Mouse (Mus musculus): ENCODE measurements around the gene Cntnap5a.
"Not testable (repeated sequence)": the region's sequence is repeated elsewhere in the genome, so short reads cannot be mapped to it uniquely, and the experiment has no call there.

Cntnap5a gene

DNA sequence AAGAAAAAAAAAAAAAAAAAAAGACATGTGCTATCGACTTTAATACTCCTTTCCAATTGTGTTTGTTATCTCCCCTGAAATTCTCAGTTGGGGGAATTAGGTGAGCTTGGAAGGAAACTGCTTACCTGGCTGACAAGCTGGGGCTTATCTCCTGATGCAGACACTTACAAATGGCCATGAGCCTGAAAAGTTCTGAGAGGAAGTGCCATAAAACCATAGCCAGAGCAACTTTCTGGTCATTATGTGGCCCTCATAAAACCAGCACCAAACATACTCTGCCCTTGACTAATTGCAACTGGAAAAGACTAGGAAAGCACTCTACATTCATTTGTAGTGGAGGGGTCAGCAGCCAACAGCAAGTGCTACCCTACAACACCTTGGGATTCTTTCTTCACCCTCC, 359.5 kb downstream of the Cntnap5a start:
- in situ Hi-C loops (cut with MboI, MseI), result no loop called here

DNA sequence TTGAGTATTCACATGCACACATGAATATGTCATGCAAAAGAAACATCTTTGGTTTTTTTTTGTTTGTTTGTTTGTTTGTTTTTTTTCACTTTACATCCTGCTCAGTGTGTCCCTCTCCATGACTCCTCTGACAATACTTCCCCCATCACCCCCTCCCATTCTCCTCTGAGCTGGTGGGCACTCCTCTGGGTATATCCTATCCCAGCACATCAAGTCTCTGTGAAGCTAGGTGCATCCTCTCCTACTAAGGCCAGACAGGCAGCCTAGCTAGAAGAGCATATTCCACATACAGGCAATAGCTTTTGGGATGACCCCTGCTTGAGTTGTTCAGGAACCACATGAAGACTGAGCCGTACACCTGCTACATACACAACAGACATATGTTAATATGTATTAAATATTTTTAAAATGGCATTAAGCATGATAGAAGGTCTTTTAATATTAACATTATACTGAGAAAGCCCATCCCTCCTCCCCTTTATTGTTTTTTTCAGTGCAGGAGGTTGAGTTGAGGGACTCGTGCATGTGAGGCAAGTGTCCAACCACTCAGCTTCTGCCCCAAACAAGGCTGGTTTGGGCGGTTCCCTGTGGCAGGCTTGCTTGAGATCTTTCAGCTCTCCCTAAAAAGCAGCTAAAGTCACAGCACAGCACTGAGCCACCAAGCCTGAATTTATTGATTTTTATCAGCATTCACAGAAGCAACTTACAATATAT, 422.6 kb downstream of the Cntnap5a start:
- in situ Hi-C loops (cut with MboI, MseI), result no loop called here

DNA sequence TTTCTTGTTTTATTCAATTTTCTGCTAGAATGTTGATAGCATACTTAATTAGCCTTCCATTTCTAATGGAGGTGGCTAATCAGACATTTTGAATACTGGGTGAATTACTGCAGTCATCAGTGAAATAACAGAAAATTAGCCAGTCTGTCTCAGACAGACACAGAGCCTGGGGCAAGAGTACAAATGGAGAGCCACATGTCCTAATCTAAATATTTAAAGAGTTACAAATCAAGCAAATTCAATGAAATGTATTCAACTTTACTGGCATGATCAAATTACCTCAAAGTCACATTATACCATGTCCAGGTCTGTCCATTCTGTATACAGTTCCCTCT, 423.1 kb downstream of the Cntnap5a start:
- in situ Hi-C loops (cut with MboI, MseI), result no loop called here

GRCm38 (mm10) chr1:116108381-116108780, 423.8 kb downstream of the Cntnap5a start:
- in situ Hi-C loops (cut with MboI, MseI), result no loop called here

GRCm38 (mm10) chr1:116125767-116126166, 441.2 kb downstream of the Cntnap5a start:
- in situ Hi-C loops (cut with MboI, MseI), result no loop called here

- in situ Hi-C loops (cut with MboI, MseI), result no loop called here
Measured at GRCm38 (mm10) chr1:116127085-116127484, 442.5 kb downstream of the Cntnap5a start.

DNA sequence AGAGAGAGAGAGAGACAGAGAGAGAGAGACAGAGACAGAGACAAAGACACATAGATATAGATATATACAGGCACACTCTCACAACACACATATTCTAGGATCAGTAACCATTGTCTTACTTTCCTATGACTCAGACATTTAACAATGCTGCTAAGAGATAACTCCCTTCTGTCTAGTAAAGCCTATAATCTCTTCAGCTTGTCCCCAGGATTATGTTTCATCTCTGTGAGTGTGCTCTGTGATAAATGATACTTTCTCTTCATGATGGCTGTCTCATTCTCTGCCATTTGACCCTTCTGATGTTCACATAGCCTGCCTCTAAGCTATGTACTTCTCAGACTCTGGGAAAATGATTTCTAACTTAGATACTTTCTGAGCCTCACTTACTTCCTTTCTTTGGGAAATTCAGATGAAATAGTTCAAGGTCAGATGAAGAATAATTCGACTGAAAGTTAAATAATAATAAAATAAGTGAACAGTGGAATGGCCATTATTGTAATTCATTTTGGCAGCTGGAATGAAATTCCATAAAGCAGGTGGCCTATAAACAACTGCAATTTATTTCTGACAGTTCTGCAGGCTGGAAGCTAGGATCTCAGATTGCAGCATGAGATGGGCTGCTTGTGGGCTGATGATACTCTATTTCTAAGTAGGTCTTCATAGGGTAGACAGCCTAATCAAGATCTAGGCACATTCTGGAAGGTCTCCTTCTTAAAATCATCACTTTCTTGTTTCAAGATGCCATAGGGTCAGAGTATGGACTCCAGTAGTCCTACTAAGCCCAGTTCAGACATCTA, 444.1 kb downstream of the Cntnap5a start:
- in situ Hi-C loops (cut with MboI, MseI), result no loop called here

DNA sequence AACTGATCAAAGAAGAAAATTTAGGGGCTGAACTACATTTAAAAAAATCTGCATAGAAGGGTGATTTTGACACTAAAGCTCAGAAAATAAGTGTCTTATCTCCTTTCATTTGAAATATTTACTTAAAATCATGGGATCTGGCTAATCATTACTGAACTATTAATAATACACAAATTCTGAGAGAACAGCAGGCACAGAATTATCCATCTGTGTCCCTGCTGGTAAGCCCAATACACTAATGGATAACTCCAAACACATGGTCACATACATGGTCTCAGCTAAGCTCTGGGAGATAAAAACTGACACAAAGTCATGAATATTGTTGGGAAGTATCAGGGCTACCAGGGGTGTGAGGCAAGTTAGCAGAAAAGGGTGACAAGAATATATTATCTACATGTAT, 447.9 kb downstream of the Cntnap5a start:
- in situ Hi-C loops (cut with MboI, MseI), result no loop called here

- in situ Hi-C loops (cut with MboI, MseI), result no loop called here
Measured at GRCm38 (mm10) chr1:116149764-116150369, 465.3 kb downstream of the Cntnap5a start.

DNA sequence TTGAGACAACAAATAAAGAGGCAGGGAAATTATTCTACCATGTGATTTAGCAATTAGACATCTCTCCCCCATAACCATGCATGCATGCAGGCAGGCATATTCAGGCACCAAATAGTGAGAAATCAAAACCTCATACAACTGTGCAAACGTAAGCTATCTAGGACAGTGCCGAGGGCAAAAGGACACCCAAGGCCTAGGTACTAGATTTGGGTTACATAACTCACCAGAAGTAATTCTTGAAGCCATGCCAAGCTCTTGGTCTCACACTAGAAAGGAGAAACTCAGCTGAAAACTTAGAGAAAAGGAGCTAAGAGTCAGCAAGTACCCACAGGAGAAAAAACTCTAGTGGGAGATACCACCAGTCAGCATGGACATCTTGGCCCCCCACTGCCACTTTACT, 499.9 kb downstream of the Cntnap5a start:
- in situ Hi-C loops (cut with MboI, MseI), result no loop called here

- in situ Hi-C loops (cut with MboI, MseI), result not testable (repeated sequence)
Measured at GRCm38 (mm10) chr1:116188142-116188541, 503.6 kb downstream of the Cntnap5a start.

DNA sequence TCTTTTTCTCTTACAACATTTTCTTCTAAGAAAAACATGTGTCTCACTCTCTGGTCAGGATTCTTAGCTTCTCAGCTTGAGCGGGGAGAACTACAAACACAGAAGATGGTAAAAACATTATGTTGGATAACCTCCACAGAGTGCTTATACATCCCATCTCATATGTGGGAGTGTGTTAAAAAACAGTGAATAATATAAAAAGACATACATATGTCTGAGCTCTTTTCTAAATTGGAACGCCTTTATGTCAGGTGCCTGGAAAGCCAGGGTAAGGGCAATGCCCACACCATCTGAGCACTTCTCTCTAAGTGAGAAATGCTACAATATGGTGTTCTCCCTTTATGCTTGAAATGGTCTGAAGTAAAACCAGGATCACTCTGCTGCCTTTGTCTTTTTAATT, 507.7 kb downstream of the Cntnap5a start:
- in situ Hi-C loops (cut with MboI, MseI), result no loop called here

DNA sequence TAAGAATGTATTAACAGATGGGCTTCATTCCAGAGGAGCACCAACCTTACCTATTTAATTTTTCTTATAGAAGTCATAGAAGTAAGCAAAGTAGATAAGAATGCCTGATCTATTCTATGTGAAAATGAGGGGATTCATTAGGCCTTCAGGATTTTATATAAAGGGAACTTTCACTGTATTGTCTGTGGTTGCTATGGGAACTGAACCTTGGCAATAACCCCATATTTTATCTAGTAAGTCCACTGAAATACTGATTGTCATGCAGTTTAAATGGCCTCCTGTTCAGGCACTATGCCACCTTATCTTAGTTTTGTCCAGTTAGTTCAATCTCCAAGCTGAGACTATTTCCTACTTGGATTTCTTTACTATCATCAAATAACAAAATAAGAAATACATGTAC, 532.3 kb downstream of the Cntnap5a start:
- in situ Hi-C loops (cut with MboI, MseI), result no loop called here

GRCm38 (mm10) chr1:116240538-116240937, 556.0 kb downstream of the Cntnap5a start:
- in situ Hi-C loops (cut with MboI, MseI), result no loop called here

DNA sequence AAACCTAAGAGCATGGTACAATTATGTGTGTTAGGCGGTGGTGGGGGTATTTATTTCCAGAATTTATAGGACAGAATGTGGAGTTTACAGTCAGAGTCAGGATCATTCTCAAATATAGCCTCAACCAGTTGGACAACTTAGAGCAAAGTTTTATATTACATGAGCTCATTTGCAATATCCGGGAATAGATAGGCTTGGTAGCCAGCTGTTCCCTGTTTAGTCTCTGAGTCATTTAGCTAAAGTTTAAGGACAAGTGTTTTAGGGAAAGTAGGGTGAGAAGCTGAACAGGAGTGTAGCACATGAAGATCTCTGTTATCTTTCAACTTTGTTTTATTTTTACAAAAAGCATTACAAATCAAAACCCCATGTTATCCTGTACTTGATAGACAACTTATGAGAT, 559.3 kb downstream of the Cntnap5a start:
- in situ Hi-C loops (cut with MboI, MseI), result no loop called here

GRCm38 (mm10) chr1:116281144-116281543, 596.6 kb downstream of the Cntnap5a start:
- in situ Hi-C loops (cut with MboI, MseI), result no loop called here

- in situ Hi-C loops (cut with MboI, MseI), result no loop called here
Measured at GRCm38 (mm10) chr1:116283968-116284367, 599.4 kb downstream of the Cntnap5a start.

- in situ Hi-C loops (cut with MboI, MseI), result no loop called here
Measured at GRCm38 (mm10) chr1:116306555-116306954, 622.0 kb downstream of the Cntnap5a start.

- in situ Hi-C loops (cut with MboI, MseI), result no loop called here
Measured at GRCm38 (mm10) chr1:116311512-116311911, 627.0 kb downstream of the Cntnap5a start.

- in situ Hi-C loops (cut with MboI, MseI), result no loop called here
Measured at GRCm38 (mm10) chr1:116313269-116313668, 628.7 kb downstream of the Cntnap5a start.

GRCm38 (mm10) chr1:116324505-116324904, 639.9 kb downstream of the Cntnap5a start:
- in situ Hi-C loops (cut with MboI, MseI), result no loop called here

- in situ Hi-C loops (cut with MboI, MseI), result no loop called here
Measured at GRCm38 (mm10) chr1:116353669-116354068, 669.1 kb downstream of the Cntnap5a start.

DNA sequence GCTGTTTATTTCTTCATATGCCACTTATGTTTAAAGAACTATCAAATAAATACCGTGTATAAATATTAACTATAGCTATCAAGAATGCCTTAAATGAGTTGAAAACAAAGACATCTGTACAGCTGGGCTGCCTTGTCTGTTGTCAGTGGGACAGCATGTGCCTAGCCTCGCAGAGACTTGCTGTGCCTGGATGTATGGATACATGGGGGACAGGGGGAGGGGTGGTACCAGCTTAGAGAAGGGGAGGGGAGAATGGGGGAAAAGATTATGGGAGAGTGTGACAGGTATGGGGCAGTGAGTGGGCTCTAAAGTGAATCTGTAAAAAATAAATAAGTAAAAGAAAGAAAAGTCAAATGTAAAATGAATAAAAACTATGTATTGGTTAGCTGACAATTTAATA, 681.0 kb downstream of the Cntnap5a start:
- in situ Hi-C loops (cut with MboI, MseI), result no loop called here
